Mouse (Mus musculus) left cerebral cortex, postnatal 10 days (tissue): ENCODE results near the gene Armcx1. TPM values are rescaled to one million over a fixed set of nuclear protein-coding genes. Genes with fewer than 3 reads are reported as not detected.
"Not testable (repeated sequence)": the region's sequence is repeated elsewhere in the genome, so short reads cannot be mapped to it uniquely, and the experiment has no call there.

Source experiments
- DNase-seq, 2 experiments: peaks; one replicate each; pipeline ENCODE4 v3.0.0; 2021 to 2022; ENCODE audit warnings: low spot score in 2 of 2, mixed read lengths in 1 of 2; ENCODE audit errors: extremely low spot score in 1 of 2
- intact Hi-C: fragments of 180-260 bp; cut with DNase I; formaldehyde crosslinking; loops from one replicate; pipeline ENCODE4 v1.15.1; 2025
- microRNA-seq: library from miRNA; unstranded; fragments of <30 nt; microRNA quantifications from one replicate; pipeline ENCODE4 v1.2.0, GENCODE M21; 2022
- total RNA-seq, 2 experiments: library from RNA; stranded (reverse); gene quantifications; 2 replicates each; pipeline ENCODE4 v1.2.3; 2021

Gene Armcx1
- total RNA-seq, 2 experiments from 2014 or later, result 58.2 to 72.7 TPM

- intact Hi-C loops, result no loop called here
- DNase-seq, result no peak
Measured at GRCm38 (mm10) chrX:134752584-134752983, 34.8 kb downstream of the Armcx1 start.

GRCm38 (mm10) chrX:134756434-134757292, 38.9 kb downstream of the Armcx1 start, which contains the start of gene Armcx3:
TSS of gene Armcx3 (plus strand) at chrX:134756595.
- intact Hi-C loops, result no loop called here
- DNase-seq, result peak; percentile 48 to 75

DNA sequence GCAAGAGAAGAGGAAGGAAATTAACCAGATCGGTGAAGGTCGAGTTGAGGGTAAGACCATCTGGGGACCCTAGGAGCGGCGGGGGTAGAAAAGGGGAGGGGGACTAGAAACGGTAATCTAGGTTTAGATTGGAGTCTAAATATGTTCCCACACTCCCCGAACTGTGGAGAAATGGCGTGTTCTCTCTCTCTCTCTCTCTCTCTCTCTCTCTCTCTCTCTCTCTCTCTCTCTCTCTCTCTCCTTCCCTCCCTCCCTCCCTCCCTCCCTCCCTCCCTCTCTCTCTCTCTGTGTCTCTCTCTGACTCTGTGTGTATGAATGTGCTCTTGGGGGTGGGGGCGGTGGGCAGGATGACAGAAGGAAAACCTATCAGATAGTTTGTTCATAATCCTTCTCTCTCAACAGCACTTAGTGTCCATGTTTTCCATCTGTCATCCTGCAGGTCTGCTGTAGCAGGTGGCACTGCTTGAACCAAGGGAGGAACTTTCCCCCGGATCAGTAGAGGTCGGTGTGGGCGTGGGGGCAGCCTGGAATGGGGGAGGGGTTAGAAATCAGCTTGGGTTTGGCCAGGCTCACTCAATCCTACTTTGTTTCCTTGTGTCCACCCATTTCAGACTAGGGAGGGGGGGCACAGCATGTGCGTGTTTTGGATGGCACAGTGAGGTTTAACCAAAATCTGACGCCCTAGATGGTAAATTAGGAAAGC, 39.7 kb downstream of the Armcx1 start:
- intact Hi-C loops, result no loop called here
- no peak for DNase-seq

GRCm38 (mm10) chrX:134763428-134764198, 45.9 kb downstream of the Armcx1 start:
- intact Hi-C loops, result not testable (repeated sequence)

More at GRCm38 (mm10) chrX:134763428-134764198, 45.9 kb downstream of the Armcx1 start:
- not testable (repeated sequence) for DNase-seq

Small RNA genes lying within 50 kb of the gene (microRNA-seq; reads per million reads assigned to microRNA genes)
- not detected for gene Mir7093

Other genes starting within 250 kb of the Armcx1 start
- gene Taf7l, start 241.5 kb upstream of the Armcx1 start, total RNA-seq, result not detected
- 10 to 100 TPM; 20.2 to 26.5 TPM for gene Timm8a1, start 176.1 kb upstream of the Armcx1 start, total RNA-seq
- gene Btk, start 134.4 kb upstream of the Armcx1 start, total RNA-seq, result 1 to 10 TPM in 1 of 2 experiments, under 1 TPM in 1; 0.93 to 1.6 TPM
- gene Rpl36a, start 132.3 kb upstream of the Armcx1 start, total RNA-seq, result 100 to 1,000 TPM; 157 to 158 TPM
- gene Gla, start 116.8 kb upstream of the Armcx1 start, total RNA-seq, result 1 to 10 TPM; 8.8 to 9.2 TPM
- gene Hnrnph2, start 116.8 kb upstream of the Armcx1 start, total RNA-seq, result 100 to 1,000 TPM; 132 to 133 TPM
- gene Armcx4, start 31.4 kb upstream of the Armcx1 start, total RNA-seq, result 10 to 100 TPM; 51.3 to 51.5 TPM
- 1 to 10 TPM; 7.0 to 8.9 TPM for gene Armcx6, start 33.5 kb downstream of the Armcx1 start, total RNA-seq
- 10 to 100 TPM; 82.9 to 91.2 TPM for gene Armcx3, start 38.6 kb downstream of the Armcx1 start, total RNA-seq
- 10 to 100 TPM; 90.3 to 94.4 TPM for gene Armcx2, start 91.3 kb downstream of the Armcx1 start, total RNA-seq
- gene Nxf2, start 246.8 kb downstream of the Armcx1 start, total RNA-seq, result under 1 TPM; 0.19 to 0.22 TPM